Mouse (Mus musculus) megakaryocyte-erythroid progenitor cell, adult 5 weeks (primary cell): ENCODE data around the gene Tspan17. TPM values are rescaled to one million over a fixed set of nuclear protein-coding genes. Genes with fewer than 3 reads are reported as not detected.

Experiments used
- polyA plus RNA-seq: library from polyadenylated mRNA; stranded (reverse); fragments of >175 nt; gene quantifications from 2 replicates; pipeline ENCODE4 v1.2.3, GENCODE M21; 2012

Tspan17 gene
- polyA plus RNA-seq = 2.0 and 2.8 TPM in 2 replicates

GRCm38 (mm10) chr13:54788740-54789560 is at the start of gene Tspan17:
Gene Tspan17 (plus strand): TSS chr13:54789377.

DNA sequence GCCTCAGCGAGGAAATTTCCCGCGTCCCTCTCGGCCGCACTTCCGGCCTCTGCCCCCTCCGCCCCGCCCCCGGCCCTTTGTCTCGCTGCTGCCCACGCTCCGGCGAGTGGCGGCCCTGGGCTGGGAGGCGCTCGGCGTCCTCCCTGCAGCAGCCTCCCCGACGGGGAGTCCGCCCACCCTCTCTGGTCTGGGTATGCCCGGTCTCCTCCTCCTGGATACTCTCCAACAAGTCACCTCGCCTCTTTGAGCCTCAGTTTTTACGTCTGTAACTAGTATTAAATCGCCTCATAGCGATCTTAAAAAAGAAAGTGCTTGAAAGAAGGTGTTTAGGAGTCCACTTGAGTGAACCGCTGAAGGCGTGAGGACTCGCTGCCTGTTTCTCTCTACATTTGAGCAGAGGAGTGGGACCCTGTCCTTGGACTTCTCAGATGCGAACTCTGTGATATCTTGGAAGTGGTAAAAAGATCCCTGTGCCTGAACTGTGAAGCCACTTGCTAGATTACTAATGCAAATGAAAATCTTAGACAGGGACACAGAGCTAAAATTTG is 39.2 kb upstream of the Tspan17 start, which contains the start of gene Gprin1:
Gene Gprin1 (minus strand): TSS at position 11 of the 548 bp plus-strand sequence.

GRCm38 (mm10) chr13:54766192-54766768 is 22.9 kb upstream of the Tspan17 start, which contains the start of gene Sncb:
Gene Sncb (minus strand): TSS chr13:54766595.

GRCm38 (mm10) chr13:54783698-54784097 is 5.5 kb upstream of the Tspan17 start, which contains the start of gene Eif4e1b:
Gene Eif4e1b (plus strand): TSS chr13:54783998.

Other genes starting within 250 kb of the Tspan17 start
- gene 4833439L19Rik, start 223.9 kb upstream of the Tspan17 start, polyA plus RNA-seq = 31.2 and 34.3 TPM in 2 replicates
- 11.3 and 12.8 TPM in 2 replicates for gene Arl10, start 214.4 kb upstream of the Tspan17 start, polyA plus RNA-seq
- 50.1 and 65.2 TPM in 2 replicates for gene Nop16, start 199.3 kb upstream of the Tspan17 start, polyA plus RNA-seq
- 57.0 and 57.7 TPM in 2 replicates for gene Higd2a, start 199.2 kb upstream of the Tspan17 start, polyA plus RNA-seq
- 43.2 and 64.2 TPM in 2 replicates for gene Cltb, start 178.0 kb upstream of the Tspan17 start, polyA plus RNA-seq
- 10.4 and 13.4 TPM in 2 replicates for gene Faf2, start 167.6 kb upstream of the Tspan17 start, polyA plus RNA-seq
- 415 and 551 TPM in 2 replicates for gene Rnf44, start 95.5 kb upstream of the Tspan17 start, polyA plus RNA-seq
- gene Cdhr2, start 87.9 kb upstream of the Tspan17 start, polyA plus RNA-seq = 0.02 TPM in 1 of 2 replicates, not detected in the other
- not detected in 2 replicates for gene Gprin1, start 39.5 kb upstream of the Tspan17 start, polyA plus RNA-seq
- gene Sncb, start 22.8 kb upstream of the Tspan17 start, polyA plus RNA-seq = not detected in 2 replicates
- not detected in 2 replicates for gene Eif4e1b, start 5.4 kb upstream of the Tspan17 start, polyA plus RNA-seq
- gene Unc5a, start 160.0 kb downstream of the Tspan17 start, polyA plus RNA-seq = 4.0 and 7.8 TPM in 2 replicates
- 133 and 193 TPM in 2 replicates for gene Hk3, start 232.0 kb downstream of the Tspan17 start, polyA plus RNA-seq